Mouse (Mus musculus): Measurements from ENCODE around the gene Twist1.

Twist1 gene

GRCm38 (mm10) chr12:33957400-33958240, at the start of gene Twist1:
TSS of gene Twist1 (plus strand) at chr12:33957671.
- DNase-seq (ENCODE audit: low read depth, low spot score) = no peak
- peaks cover under 1% of the 10 kb centered on the region; the same call in 1 of the 2 replicates for H3K27me3 ChIP-seq (ENCODE audit: control insufficient read depth, insufficient read depth, low read length, poor library complexity, severe bottlenecking)
- H3K36me3 ChIP-seq (ENCODE audit: control insufficient read depth, insufficient read depth, low read length, poor library complexity, severe bottlenecking) = no peaks in the 10 kb centered on the region

- Histone ChIP-seq H3K27me3 (ENCODE audit: control insufficient read depth, insufficient read depth, low read length, poor library complexity, severe bottlenecking) (no peaks in the 10 kb centered on the region), H3K36me3 (ENCODE audit: control insufficient read depth, insufficient read depth, low read length, poor library complexity, severe bottlenecking) (no peaks in the 10 kb centered on the region)
- DNase-seq (ENCODE audit: low read depth, low spot score) = no peak
Measured at GRCm38 (mm10) chr12:33926751-33927150, 30.7 kb upstream of the Twist1 start.

GRCm38 (mm10) chr12:33927334-33928098, 30.0 kb upstream of the Twist1 start:
- no peaks in the 10 kb centered on the region for H3K27me3 ChIP-seq (ENCODE audit: control insufficient read depth, insufficient read depth, low read length, poor library complexity, severe bottlenecking)
- no peaks in the 10 kb centered on the region for H3K36me3 ChIP-seq (ENCODE audit: control insufficient read depth, insufficient read depth, low read length, poor library complexity, severe bottlenecking)
- no peak for DNase-seq (ENCODE audit: low read depth, low spot score)

- no peaks in the 10 kb centered on the region for H3K36me3 ChIP-seq (ENCODE audit: control insufficient read depth, insufficient read depth, low read length, poor library complexity, severe bottlenecking)
- DNase-seq (ENCODE audit: low read depth, low spot score) = no peak
- no peaks in the 10 kb centered on the region for H3K27me3 ChIP-seq (ENCODE audit: control insufficient read depth, insufficient read depth, low read length, poor library complexity, severe bottlenecking)
Measured at GRCm38 (mm10) chr12:33928331-33929192, 28.9 kb upstream of the Twist1 start, which contains the start of gene Ferd3l. TSS of gene Ferd3l (plus strand) at chr12:33928425.

GRCm38 (mm10) chr12:33952843-33953242, 4.6 kb upstream of the Twist1 start:
- no peak for DNase-seq (ENCODE audit: low read depth, low spot score)
- Histone ChIP-seq H3K36me3 (ENCODE audit: control insufficient read depth, insufficient read depth, low read length, poor library complexity, severe bottlenecking) (no peaks in the 10 kb centered on the region), H3K27me3 (ENCODE audit: control insufficient read depth, insufficient read depth, low read length, poor library complexity, severe bottlenecking) (no peaks in the 10 kb centered on the region)

- DNase-seq (ENCODE audit: low read depth, low spot score) = no peak
- H3K27me3 ChIP-seq (ENCODE audit: control insufficient read depth, insufficient read depth, low read length, poor library complexity, severe bottlenecking) = no peaks in the 10 kb centered on the region
- H3K36me3 ChIP-seq (ENCODE audit: control insufficient read depth, insufficient read depth, low read length, poor library complexity, severe bottlenecking) = no peaks in the 10 kb centered on the region
Measured at GRCm38 (mm10) chr12:33954931-33955565, 2.4 kb upstream of the Twist1 start.

GRCm38 (mm10) chr12:33955606-33956295, 1.7 kb upstream of the Twist1 start:
- Histone ChIP-seq H3K27me3 (ENCODE audit: control insufficient read depth, insufficient read depth, low read length, poor library complexity, severe bottlenecking) (no peaks in the 10 kb centered on the region), H3K36me3 (ENCODE audit: control insufficient read depth, insufficient read depth, low read length, poor library complexity, severe bottlenecking) (no peaks in the 10 kb centered on the region)
- DNase-seq (ENCODE audit: low read depth, low spot score) = no peak

GRCm38 (mm10) chr12:33956576-33957399, 683 bp upstream of the Twist1 start:
- Histone ChIP-seq H3K36me3 (ENCODE audit: control insufficient read depth, insufficient read depth, low read length, poor library complexity, severe bottlenecking) (no peaks in the 10 kb centered on the region), H3K27me3 (ENCODE audit: control insufficient read depth, insufficient read depth, low read length, poor library complexity, severe bottlenecking) (no peaks in the 10 kb centered on the region)
- no peak for DNase-seq (ENCODE audit: low read depth, low spot score)

GRCm38 (mm10) chr12:33958241-33959194, 1.0 kb downstream of the Twist1 start:
- Histone ChIP-seq H3K27me3 (ENCODE audit: control insufficient read depth, insufficient read depth, low read length, poor library complexity, severe bottlenecking) (peaks cover 3% of the 10 kb centered on the region; the same call in 1 of the 2 replicates), H3K36me3 (ENCODE audit: control insufficient read depth, insufficient read depth, low read length, poor library complexity, severe bottlenecking) (no peaks in the 10 kb centered on the region)
- DNase-seq (ENCODE audit: low read depth, low spot score) = no peak

- Histone ChIP-seq H3K36me3 (ENCODE audit: control insufficient read depth, insufficient read depth, low read length, poor library complexity, severe bottlenecking) (no peaks in the 10 kb centered on the region), H3K27me3 (ENCODE audit: control insufficient read depth, insufficient read depth, low read length, poor library complexity, severe bottlenecking) (peaks cover 3% of the 10 kb centered on the region; the same call in 1 of the 2 replicates)
- DNase-seq (ENCODE audit: low read depth, low spot score) = no peak
Measured at GRCm38 (mm10) chr12:33959206-33959605, 1.7 kb downstream of the Twist1 start.

- DNase-seq (ENCODE audit: low read depth, low spot score) = no peak
- no peaks in the 10 kb centered on the region for H3K36me3 ChIP-seq (ENCODE audit: control insufficient read depth, insufficient read depth, low read length, poor library complexity, severe bottlenecking)
- peaks cover 3% of the 10 kb centered on the region; the same call in 1 of the 2 replicates for H3K27me3 ChIP-seq (ENCODE audit: control insufficient read depth, insufficient read depth, low read length, poor library complexity, severe bottlenecking)
Measured at GRCm38 (mm10) chr12:33959846-33960245, 2.4 kb downstream of the Twist1 start.

- DNase-seq (ENCODE audit: low read depth, low spot score) = no peak
- no peaks in the 10 kb centered on the region for H3K36me3 ChIP-seq (ENCODE audit: control insufficient read depth, insufficient read depth, low read length, poor library complexity, severe bottlenecking)
- peaks cover 3% of the 10 kb centered on the region for H3K27me3 ChIP-seq (ENCODE audit: control insufficient read depth, insufficient read depth, low read length, poor library complexity, severe bottlenecking)
Measured at GRCm38 (mm10) chr12:33961013-33961412, 3.5 kb downstream of the Twist1 start.
